ENCODE assay signal across 8 mouse cellular contexts in the genomic region with DNA sequence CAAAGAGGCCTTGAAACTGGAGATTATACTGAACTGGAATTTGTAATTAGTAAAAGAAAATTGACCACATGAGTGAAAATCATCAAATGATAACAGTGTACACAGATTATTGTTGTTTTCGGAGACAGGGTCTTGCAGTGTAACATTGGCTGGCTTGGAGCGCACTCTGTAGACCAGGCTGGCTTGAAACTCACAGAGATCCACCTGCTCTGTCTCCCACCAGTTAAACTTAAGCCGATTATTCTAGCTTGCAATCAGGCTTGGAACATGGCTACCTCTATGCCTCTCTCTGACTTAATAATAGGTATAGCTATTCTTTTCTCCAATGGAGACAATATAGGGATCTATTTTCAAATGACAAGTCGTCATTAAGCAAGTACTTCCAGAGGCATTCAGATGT. TPM values are rescaled to one million over a fixed set of nuclear protein-coding genes. Genes with fewer than 3 reads are reported as not detected.
DNase-seq lines count a peak whose midpoint lies in the region; ATAC-seq and TF ChIP-seq lines count a peak whose summit lies in the region.
"Had no signal": no experiment of that assay in that cellular context is flagged by ENCODE, and none has a peak within 500 bp of the region (broad histone marks: within the 10 kb centered on the region; RNA-seq: fewer than 3 reads in every experiment).

No protein-coding gene starts in this region.

- peaks cover 17% of the 10 kb centered on the region for H3K36me3 ChIP-seq in kidney, embryonic 15.5 days
- H3K36me3 ChIP-seq in forebrain, postnatal 0 days (ENCODE audit: insufficient read depth), result no peaks in the 10 kb centered on the region
- peaks cover 11% of the 10 kb centered on the region for H3K36me3 ChIP-seq in midbrain, embryonic 13.5 days

- H3K4me3 ChIP-seq in kidney, embryonic 15.5 days (replicated peaks), result 0 out of 2 replicates have a peak overlapping the region, but pooled peaks have one; percentile 72
- no peak overlapping the region for H3K4me3 ChIP-seq in forebrain, postnatal 0 days (ENCODE audit: low read depth, low read length)
- no peak overlapping the region for H3K4me3 ChIP-seq in midbrain, embryonic 13.5 days (replicated peaks)

- no peak for TF ChIP-seq CTCF in forebrain, postnatal 0 days (IDR thresholded peaks at IDR 0.05; ENCODE audit: low read depth)

- ATAC-seq in kidney, embryonic 15.5 days (replicated peaks; ENCODE audit: low FRiP score), result no peak
- no peak for ATAC-seq in forebrain, postnatal 0 days
- ATAC-seq in midbrain, embryonic 13.5 days, result no peak

- H3K4me2 ChIP-seq in kidney, embryonic 15.5 days, result peak overlapping the region; percentile 70
- H3K4me2 ChIP-seq in forebrain, postnatal 0 days (ENCODE audit: low read depth), result 0 out of 2 replicates have a peak overlapping the region, but pooled peaks have one; percentile 74
- peak overlapping the region; percentile 69 for H3K4me2 ChIP-seq in midbrain, embryonic 13.5 days (replicated peaks)

- no peak for DNase-seq in kidney, postnatal 4 days
- DNase-seq in ZHBTc4 (ENCODE audit: low read depth, low spot score), result peak; percentile 57
- no peak for DNase-seq in forebrain, postnatal 0 days
- DNase-seq in B cell, adult 2 months, result no peak
- DNase-seq in cerebellum, adult 9-10 months, result no peak
- DNase-seq: right cerebral cortex, adult 18-20 months had no signal

- no peaks in the 10 kb centered on the region for H3K9me3 ChIP-seq in kidney, embryonic 15.5 days (replicated peaks)
- H3K9me3 ChIP-seq in forebrain, postnatal 0 days (ENCODE audit: low read length), result no peaks in the 10 kb centered on the region
- no peaks in the 10 kb centered on the region for H3K9me3 ChIP-seq in midbrain, embryonic 13.5 days

- peaks cover 31% of the 10 kb centered on the region for H3K4me1 ChIP-seq in kidney, embryonic 15.5 days
- H3K4me1 ChIP-seq in forebrain, postnatal 0 days (ENCODE audit: insufficient read depth), result peaks cover 11% of the 10 kb centered on the region; the same call in 1 of the 2 replicates
- peaks cover 29% of the 10 kb centered on the region for H3K4me1 ChIP-seq in midbrain, embryonic 13.5 days (replicated peaks)

- 79% methylated on average over 4 of the region's 4 CpGs for WGBS in kidney, embryonic 15.5 days
- WGBS in forebrain, postnatal 0 days, result 77% methylated on average over 4 of the region's 4 CpGs
- 80% methylated on average over 4 of the region's 4 CpGs for WGBS in midbrain, embryonic 13.5 days

- H3K27ac ChIP-seq in kidney, embryonic 15.5 days, result 0 out of 2 replicates have a peak overlapping the region, but pooled peaks have one; percentile 1
- no peak overlapping the region for H3K27ac ChIP-seq in forebrain, postnatal 0 days (ENCODE audit: low read depth, low read length)
- no peak overlapping the region for H3K27ac ChIP-seq in midbrain, embryonic 13.5 days

- H3K27me3 ChIP-seq in kidney, embryonic 15.5 days, result no peaks in the 10 kb centered on the region
- no peaks in the 10 kb centered on the region for H3K27me3 ChIP-seq in forebrain, postnatal 0 days (ENCODE audit: insufficient read depth, low read length)
- no peaks in the 10 kb centered on the region for H3K27me3 ChIP-seq in midbrain, embryonic 13.5 days

- H3K9ac ChIP-seq in kidney, embryonic 15.5 days, result no peak overlapping the region
- no peak overlapping the region for H3K9ac ChIP-seq in forebrain, postnatal 0 days
- no peak overlapping the region for H3K9ac ChIP-seq in midbrain, embryonic 13.5 days (replicated peaks)

RNA-seq across cellular contexts. Expression of gene Zfp568, which starts 1.4 kb away (rescaled TPM):
- polyA plus RNA-seq in kidney, embryonic 15.5 days (2015; fragmentation: Nextera tagmentation; extraction: Ambion mirVana), result 17.7 and 19.5 TPM in 2 replicates
- 5.9 and 7.3 TPM in 2 replicates for total RNA-seq in forebrain, postnatal 0 days (2014; rRNA removed)
- polyA plus RNA-seq in forebrain, postnatal 0 days (2015; fragmentation: Nextera tagmentation; extraction: Ambion mirVana), result 0.72 and 2.1 TPM in 2 replicates
- 6.8 and 7.7 TPM in 2 replicates for polyA plus RNA-seq in midbrain, embryonic 13.5 days (2015; fragmentation: Nextera tagmentation; extraction: Ambion mirVana)

RNA-seq across cellular contexts. Expression of gene Zfp74, which starts 28.5 kb away (rescaled TPM):
- polyA plus RNA-seq in kidney, embryonic 15.5 days (2015; fragmentation: Nextera tagmentation; extraction: Ambion mirVana), result 12.0 and 12.2 TPM in 2 replicates
- total RNA-seq in forebrain, postnatal 0 days (2014; rRNA removed), result 11.9 and 14.4 TPM in 2 replicates
- 6.6 and 15.8 TPM in 2 replicates for polyA plus RNA-seq in forebrain, postnatal 0 days (2015; fragmentation: Nextera tagmentation; extraction: Ambion mirVana)
- 19.9 and 20.5 TPM in 2 replicates for polyA plus RNA-seq in midbrain, embryonic 13.5 days (2015; fragmentation: Nextera tagmentation; extraction: Ambion mirVana)
